Mouse (Mus musculus) bone marrow, adult 2 months (tissue): ENCODE data around the gene Hras. TPM values are rescaled to one million over a fixed set of nuclear protein-coding genes. Genes with fewer than 3 reads are reported as not detected.
A peak's percentile ranks its signal among the peaks of the same experiment; 100 is the strongest.

Source experiments
- H3K27ac ChIP-seq: fragments of 200-500 bp; 2 replicates; pipeline ENCODE4 v1.5.1; 2012; ENCODE audit warnings: low read depth, mild to moderate bottlenecking, control low read depth, inconsistent platforms, low read length; ENCODE audit not compliant: control insufficient read depth, poor library complexity, insufficient read depth
- H3K4me1 ChIP-seq: fragments of 200-500 bp; 2 replicates; pipeline ENCODE4 v1.6.1; 2011; ENCODE audit warnings: low read length; ENCODE audit not compliant: control insufficient read depth, insufficient read depth
- H3K4me3 ChIP-seq: fragments of 200-500 bp; replicated peaks from 2 replicates; pipeline ENCODE3; 2011; ENCODE audit warnings: mild to moderate bottlenecking, low read depth, low read length, control low read depth; ENCODE audit not compliant: control insufficient read depth
- CTCF ChIP-seq: fragments of 200-500 bp; IDR thresholded peaks from 2 replicates; pipeline ENCODE4 v1.5.1; 2011; ENCODE audit warnings: low read length, control low read depth; ENCODE audit not compliant: control insufficient read depth, insufficient read depth
- POLR2A ChIP-seq: fragments of 200-500 bp; IDR thresholded peaks from 2 replicates; pipeline ENCODE4 v1.6.1; 2011; ENCODE audit warnings: low read depth, mild to moderate bottlenecking, control low read depth, low read length, borderline replicate concordance; ENCODE audit not compliant: control insufficient read depth
- WGBS: fragments of 180-500 bp; shearing (Covaris S2); methylation state at CpG from one replicate; pipeline ENCODE4 v1.1.7; 2018; 5-methylcytosine and 5-hydroxymethylcytosine counted together
- polyA plus RNA-seq: library from polyadenylated mRNA; stranded (reverse); fragments of >200 nt; gene quantifications from 2 replicates; pipeline ENCODE4 v1.2.4, GENCODE M21; 2011; ENCODE audit warnings: low replicate concordance; ENCODE audit not compliant: missing spikeins, insufficient read depth, insufficient read length

The Hras gene
- polyA plus RNA-seq, 1 experiment: 168 TPM

DNA sequence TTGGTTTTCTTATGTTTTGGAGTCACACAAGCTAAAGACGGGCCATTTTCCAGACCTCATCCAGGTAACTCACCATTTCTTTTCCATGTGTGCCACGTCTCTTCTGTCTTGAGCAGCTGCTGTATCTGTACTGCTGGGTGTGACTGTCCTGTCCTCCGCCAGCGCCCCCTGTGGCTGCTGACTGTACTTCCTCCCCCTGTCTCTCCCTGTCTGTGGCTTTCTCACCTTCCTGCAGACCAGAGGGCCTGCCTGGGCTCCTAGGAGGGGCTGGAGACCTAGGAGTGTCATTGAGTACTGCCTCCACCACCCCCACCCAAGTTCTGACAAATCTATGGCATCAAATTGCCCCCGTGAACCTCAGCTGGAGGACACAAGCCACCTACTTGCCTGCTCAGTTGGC lies 50.7 kb downstream of the Hras start:
- Histone ChIP-seq H3K27ac (peak overlapping the region; percentile 20; the same call in 1 of the 2 replicates), H3K4me1 (no peaks in the 10 kb centered on the region; the same call in 1 of the 2 replicates)
- 44% methylated on average over 5 of the region's 5 CpGs for WGBS

DNA sequence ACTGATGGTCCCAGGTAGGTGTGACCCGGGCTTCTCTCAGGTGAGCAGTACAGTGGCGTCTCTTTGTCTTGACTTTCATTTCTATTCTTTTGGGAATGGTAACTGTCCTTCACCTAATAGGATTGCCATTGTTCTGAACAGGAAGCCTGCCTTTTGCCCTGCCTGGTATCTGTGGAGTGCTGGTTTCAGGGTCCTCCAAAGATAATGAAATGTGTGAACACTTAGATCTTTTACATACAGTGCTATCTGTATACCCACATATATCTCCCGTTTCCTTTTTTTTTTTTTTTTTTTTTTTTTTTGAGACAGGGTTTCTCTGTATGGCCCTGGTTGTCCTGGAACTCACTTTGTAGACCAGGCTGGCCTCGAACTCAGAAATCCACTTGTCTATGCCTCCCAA lies 52.5 kb downstream of the Hras start:
- Histone ChIP-seq H3K4me3 (no peak overlapping the region), H3K4me1 (no peaks in the 10 kb centered on the region; the same call in 1 of the 2 replicates), H3K27ac (no peak overlapping the region)
- 71% methylated on average over 4 of the region's 4 CpGs for WGBS
- TF ChIP-seq CTCF: no peak
- TF ChIP-seq POLR2A: no peak

More for the DNA sequence above, 50.7 kb downstream of the Hras start:
- H3K4me3 ChIP-seq: no peak overlapping the region
- peak; percentile 79 for TF ChIP-seq CTCF
- TF ChIP-seq POLR2A: no peak

Other genes starting within 250 kb of the Hras start
- 1.7 TPM in 1 of 2 replicates, not detected in the other for gene Ifitm5, start 243.7 kb downstream of the Hras start, polyA plus RNA-seq
- not detected in 2 replicates for gene Gm45717, start 238.1 kb downstream of the Hras start, polyA plus RNA-seq
- 71.7 and 147 TPM in 2 replicates for gene Ifitm2, start 238.0 kb downstream of the Hras start, polyA plus RNA-seq
- gene Ifitm1, start 226.8 kb downstream of the Hras start, polyA plus RNA-seq: 32.8 and 82.9 TPM in 2 replicates
- gene Ifitm3, start 183.2 kb downstream of the Hras start, polyA plus RNA-seq: 166 and 209 TPM in 2 replicates
- 195 and 524 TPM in 2 replicates for gene Ifitm6, start 176.1 kb downstream of the Hras start, polyA plus RNA-seq
- not detected in 2 replicates for gene Gm17387, start 164.9 kb downstream of the Hras start, polyA plus RNA-seq
- 0.36 and 2.1 TPM in 2 replicates for gene B4galnt4, start 132.9 kb downstream of the Hras start, polyA plus RNA-seq
- 5.4 and 15.9 TPM in 2 replicates for gene Pkp3, start 115.8 kb downstream of the Hras start, polyA plus RNA-seq
- gene Sigirr, start 93.4 kb downstream of the Hras start, polyA plus RNA-seq: 10.4 and 19.8 TPM in 2 replicates
- gene Ano9, start 76.2 kb downstream of the Hras start, polyA plus RNA-seq: 2.5 TPM in 1 of 2 replicates, not detected in the other
- gene Ptdss2, start 71.6 kb downstream of the Hras start, polyA plus RNA-seq: 66.7 and 84.6 TPM in 2 replicates
- gene Rnh1, start 21.1 kb downstream of the Hras start, polyA plus RNA-seq: 17.8 and 27.6 TPM in 2 replicates
- 2.2 and 3.1 TPM in 2 replicates for gene Lrrc56, start 152 bp upstream of the Hras start, polyA plus RNA-seq
- gene Lmntd2, start 20.1 kb upstream of the Hras start, polyA plus RNA-seq: 0.47 and 1.9 TPM in 2 replicates
- 10.1 and 17.9 TPM in 2 replicates for gene Rassf7, start 21.9 kb upstream of the Hras start, polyA plus RNA-seq
- gene Phrf1, start 34.8 kb upstream of the Hras start, polyA plus RNA-seq: 76.7 and 130 TPM in 2 replicates
- gene Irf7, start 72.5 kb upstream of the Hras start, polyA plus RNA-seq: 37.9 and 60.3 TPM in 2 replicates
- not detected in 2 replicates for gene Cdhr5, start 82.8 kb upstream of the Hras start, polyA plus RNA-seq
- gene Sct, start 85.1 kb upstream of the Hras start, polyA plus RNA-seq: not detected in 2 replicates
- gene Drd4, start 98.0 kb upstream of the Hras start, polyA plus RNA-seq: not detected in 2 replicates
- gene Deaf1, start 133.7 kb upstream of the Hras start, polyA plus RNA-seq: 49.1 and 51.4 TPM in 2 replicates
- 23.5 and 33.0 TPM in 2 replicates for gene Tmem80, start 133.7 kb upstream of the Hras start, polyA plus RNA-seq
- gene Eps8l2, start 144.9 kb upstream of the Hras start, polyA plus RNA-seq: 0.57 and 0.79 TPM in 2 replicates
- gene Taldo1, start 198.2 kb upstream of the Hras start, polyA plus RNA-seq: 324 and 522 TPM in 2 replicates
- 26.2 and 33.6 TPM in 2 replicates for gene Gatd1, start 220.1 kb upstream of the Hras start, polyA plus RNA-seq
- gene Cend1, start 235.5 kb upstream of the Hras start, polyA plus RNA-seq: 3.4 TPM in 1 of 2 replicates, not detected in the other
- 18.1 and 30.3 TPM in 2 replicates for gene Slc25a22, start 243.9 kb upstream of the Hras start, polyA plus RNA-seq